In the genomic region with DNA sequence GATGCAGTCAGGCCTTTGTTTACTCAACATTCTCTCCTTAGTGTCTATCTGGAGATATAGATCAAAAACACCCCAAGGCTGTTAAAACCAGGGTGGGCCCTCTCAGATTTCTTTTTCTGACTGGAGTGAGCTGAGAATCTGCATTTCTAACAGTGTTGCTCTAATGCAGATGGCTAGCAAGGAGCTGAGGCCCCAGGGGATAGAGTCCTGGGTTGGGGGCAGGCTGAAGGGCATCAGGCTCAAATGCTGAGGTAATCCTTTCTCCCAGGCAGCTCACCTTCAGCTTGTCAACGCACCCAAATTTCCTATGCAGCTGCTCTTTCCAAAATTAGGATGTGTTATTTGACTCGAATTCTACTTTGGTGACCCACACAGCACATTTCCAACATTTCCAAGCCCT, we compare ENCODE assay signal across 8 mouse cellular contexts.
A peak's percentile ranks its signal among the peaks of the same experiment; 100 is the strongest.
DNase-seq lines count a peak whose midpoint lies in the region; ATAC-seq and TF ChIP-seq lines count a peak whose summit lies in the region.

No protein-coding gene starts in this region.

- no peak overlapping the region for H3K27ac ChIP-seq in lung, embryonic 15.5 days
- peak overlapping the region; percentile 68 for H3K27ac ChIP-seq in forebrain, embryonic 13.5 days
- H3K27ac ChIP-seq in limb, embryonic 11.5 days (replicated peaks; ENCODE audit: low read depth, low read length): peak overlapping the region; percentile 47; the same call in 1 of the 2 replicates
- H3K27ac ChIP-seq in stomach, embryonic 15.5 days: 0 out of 2 replicates have a peak overlapping the region, but pooled peaks have one; percentile 5
- no peak overlapping the region for H3K27ac ChIP-seq in layer of hippocampus, adult 2 months

- H3K9me3 ChIP-seq in lung, embryonic 15.5 days: no peaks in the 10 kb centered on the region
- H3K9me3 ChIP-seq in forebrain, embryonic 13.5 days (replicated peaks): no peaks in the 10 kb centered on the region
- H3K9me3 ChIP-seq in limb, embryonic 11.5 days (ENCODE audit: control insufficient read depth, low read length): no peaks in the 10 kb centered on the region
- no peaks in the 10 kb centered on the region for H3K9me3 ChIP-seq in stomach, embryonic 15.5 days

- no peak overlapping the region for H3K9ac ChIP-seq in lung, embryonic 15.5 days
- H3K9ac ChIP-seq in forebrain, embryonic 13.5 days: no peak overlapping the region
- no peak overlapping the region for H3K9ac ChIP-seq in limb, embryonic 11.5 days (ENCODE audit: low read length)
- H3K9ac ChIP-seq in stomach, embryonic 15.5 days: no peak overlapping the region

- DNase-seq in lung, postnatal 4 days: no peak
- no peak for DNase-seq in limb, embryonic 11.5 days (ENCODE audit: low spot score)
- no peak for DNase-seq in layer of hippocampus, adult 2 months (ENCODE audit: low spot score in 2 of 2)
- DNase-seq in ovary, postnatal 14 days (ENCODE audit: low spot score): no peak
- DNase-seq in urinary bladder, postnatal 14 days (ENCODE audit: low spot score): no peak

- H3K4me3 ChIP-seq in lung, embryonic 15.5 days: peak overlapping the region; percentile 12
- H3K4me3 ChIP-seq in forebrain, embryonic 13.5 days: peak overlapping the region; percentile 9; the same call in 1 of the 2 replicates
- H3K4me3 ChIP-seq in limb, embryonic 11.5 days (ENCODE audit: low read depth, low read length): no peak overlapping the region
- H3K4me3 ChIP-seq in stomach, embryonic 15.5 days (replicated peaks): peak overlapping the region; percentile 12
- no peak overlapping the region for H3K4me3 ChIP-seq in layer of hippocampus, adult 2 months

- H3K4me1 ChIP-seq in lung, embryonic 15.5 days: no peaks in the 10 kb centered on the region
- H3K4me1 ChIP-seq in forebrain, embryonic 13.5 days: peaks cover 19% of the 10 kb centered on the region
- H3K4me1 ChIP-seq in limb, embryonic 11.5 days (ENCODE audit: control insufficient read depth, insufficient read depth, low read length): no peaks in the 10 kb centered on the region
- H3K4me1 ChIP-seq in stomach, embryonic 15.5 days: no peaks in the 10 kb centered on the region

- ATAC-seq in lung, embryonic 15.5 days (ENCODE audit: borderline replicate concordance, extremely low read depth, low FRiP score, low TSS enrichment): no peak; the same call in 1 of the 2 replicates
- peak; percentile 46 for ATAC-seq in forebrain, embryonic 13.5 days
- peak; percentile 61 for ATAC-seq in limb, embryonic 11.5 days (ENCODE audit: insufficient number of reproducible peaks, low FRiP score, low TSS enrichment, low read depth)
- no peak for ATAC-seq in stomach, embryonic 15.5 days (ENCODE audit: insufficient read depth, low FRiP score, low read depth)

- H3K36me3 ChIP-seq in lung, embryonic 15.5 days: no peaks in the 10 kb centered on the region
- H3K36me3 ChIP-seq in forebrain, embryonic 13.5 days (ENCODE audit: poor library complexity, severe bottlenecking): no peaks in the 10 kb centered on the region
- no peaks in the 10 kb centered on the region for H3K36me3 ChIP-seq in limb, embryonic 11.5 days (ENCODE audit: control insufficient read depth, insufficient read depth, low read length)
- H3K36me3 ChIP-seq in stomach, embryonic 15.5 days: no peaks in the 10 kb centered on the region

- TF ChIP-seq CTCF in layer of hippocampus, adult 2 months (conservative IDR thresholded peaks at IDR 0.05): no peak

- peak overlapping the region; percentile 52 for H3K4me2 ChIP-seq in lung, embryonic 15.5 days
- peak overlapping the region; percentile 51 for H3K4me2 ChIP-seq in forebrain, embryonic 13.5 days
- peak overlapping the region; percentile 1; the same call in 1 of the 2 replicates for H3K4me2 ChIP-seq in limb, embryonic 11.5 days (ENCODE audit: low read depth, severe bottlenecking)
- peak overlapping the region; percentile 38 for H3K4me2 ChIP-seq in stomach, embryonic 15.5 days

- H3K27me3 ChIP-seq in lung, embryonic 15.5 days: no peaks in the 10 kb centered on the region
- no peaks in the 10 kb centered on the region for H3K27me3 ChIP-seq in forebrain, embryonic 13.5 days
- no peaks in the 10 kb centered on the region for H3K27me3 ChIP-seq in limb, embryonic 11.5 days (ENCODE audit: control insufficient read depth, insufficient read depth, low read length)
- no peaks in the 10 kb centered on the region for H3K27me3 ChIP-seq in stomach, embryonic 15.5 days (replicated peaks)

- WGBS in lung, embryonic 15.5 days: 11% methylated on average over 2 of the region's 2 CpGs
- 5% methylated on average over 2 of the region's 2 CpGs for WGBS in forebrain, embryonic 13.5 days
- WGBS in limb, embryonic 11.5 days: 12% methylated on average over 2 of the region's 2 CpGs
- WGBS in stomach, embryonic 15.5 days: 19% methylated on average over 2 of the region's 2 CpGs

Comparison
In these comparisons a context has a peak if more than half of its experiments do, and no peak if none do; other contexts are left out.
1. ATAC-seq: peak in forebrain, embryonic 13.5 days (single experiment) and limb, embryonic 11.5 days (single experiment); none in lung, embryonic 15.5 days (single experiment) and stomach, embryonic 15.5 days (single experiment).
2. H3K27ac ChIP-seq: peak in forebrain, embryonic 13.5 days (single experiment), limb, embryonic 11.5 days (single experiment) and stomach, embryonic 15.5 days (single experiment); none in lung, embryonic 15.5 days (single experiment) and layer of hippocampus, adult 2 months (single experiment).
3. H3K4me2 ChIP-seq: peak in every context shown above with its lines; median percentile 52 in lung, embryonic 15.5 days; 51 in forebrain, embryonic 13.5 days; 38 in stomach, embryonic 15.5 days; 1 in limb, embryonic 11.5 days.
4. H3K4me3 ChIP-seq: peak in lung, embryonic 15.5 days (single experiment), forebrain, embryonic 13.5 days (single experiment) and stomach, embryonic 15.5 days (single experiment); none in limb, embryonic 11.5 days (single experiment) and layer of hippocampus, adult 2 months (single experiment).